Comparison of ENCODE assay signal across 8 mouse cellular contexts in the genomic region with DNA sequence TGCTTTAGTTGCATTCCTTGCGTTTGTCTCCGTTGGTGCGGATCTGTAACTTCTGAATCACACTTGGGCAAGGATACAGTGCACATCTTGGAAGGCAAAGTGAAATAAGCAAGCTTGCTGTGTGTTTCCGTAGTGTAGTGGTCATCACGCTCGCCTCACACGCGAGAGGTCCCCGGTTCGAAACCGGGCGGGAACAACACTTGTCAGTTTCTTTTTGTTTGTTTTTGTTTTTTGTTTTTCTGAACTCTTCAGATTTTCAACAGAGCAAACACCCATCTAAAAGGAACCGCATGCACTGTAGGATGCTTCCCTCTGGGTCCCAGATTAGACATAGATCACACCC. TPM values are rescaled to one million over a fixed set of nuclear protein-coding genes. Genes with fewer than 3 reads are reported as not detected.
DNase-seq lines count a peak whose midpoint lies in the region; ATAC-seq and TF ChIP-seq lines count a peak whose summit lies in the region.

No protein-coding gene starts in this region.

- H3K9me3 ChIP-seq in stomach, postnatal 0 days (ENCODE audit: control insufficient read depth, low read length), result no peaks in the 10 kb centered on the region

- WGBS in stomach, postnatal 0 days, result 3% methylated on average over 13 of the region's 13 CpGs

- H3K4me2 ChIP-seq in stomach, postnatal 0 days (replicated peaks; ENCODE audit: low read depth), result peak overlapping the region; percentile 51

- no peaks in the 10 kb centered on the region for H3K4me1 ChIP-seq in stomach, postnatal 0 days (replicated peaks; ENCODE audit: control insufficient read depth, insufficient read depth)

- no peaks in the 10 kb centered on the region for H3K27me3 ChIP-seq in stomach, postnatal 0 days (ENCODE audit: control insufficient read depth, insufficient read depth, low read length)

- TF ChIP-seq CTCF in stomach, postnatal 0 days (IDR thresholded peaks at IDR 0.05; ENCODE audit: low read depth), result no peak

- no peak overlapping the region for H3K27ac ChIP-seq in stomach, postnatal 0 days (replicated peaks)

- peak; percentile 11 to 24 for DNase-seq in cerebellum, adult 18-20 months
- no peak for DNase-seq in cerebellum, adult 11-12 months
- DNase-seq in 3134 (ENCODE audit: extremely low read depth, insufficient read length, low spot score), result peak; percentile 79
- DNase-seq in brain, adult 2 months (ENCODE audit: low read depth, low spot score), result peak; percentile 67
- DNase-seq in frontal cortex, postnatal 14 days (ENCODE audit: low spot score in 2 of 2), result peak; percentile 49 to 85
- DNase-seq in left cerebral cortex, adult 8-10 months (ENCODE audit: low spot score in 2 of 2), result peak; percentile 23 to 71
- DNase-seq in mesoderm, embryonic 11.5 days (ENCODE audit: low read depth, low spot score), result peak; percentile 90
- DNase-seq in stomach, postnatal 0 days (ENCODE audit: low spot score), result peak; percentile 36

- H3K9ac ChIP-seq in stomach, postnatal 0 days (ENCODE audit: low read length), result peak overlapping the region; percentile 35; the same call in 1 of the 2 replicates

- no peak for ATAC-seq in stomach, postnatal 0 days (ENCODE audit: low FRiP score, low TSS enrichment)

- TF ChIP-seq EP300 in stomach, postnatal 0 days (optimal IDR thresholded peaks at IDR 0.05), result no peak

- H3K36me3 ChIP-seq in stomach, postnatal 0 days (ENCODE audit: control insufficient read depth, insufficient read depth, low read length), result no peaks in the 10 kb centered on the region

- peak overlapping the region; percentile 42 for H3K4me3 ChIP-seq in stomach, postnatal 0 days (ENCODE audit: low read depth, low read length)

RNA-seq across cellular contexts. Expression of gene Vmn1r223, which starts 53.0 kb away (rescaled TPM):
- not detected for total RNA-seq in left cerebral cortex, adult 8-10 months (2022)
- not detected in 2 replicates for polyA plus RNA-seq in stomach, postnatal 0 days (2015; fragmentation: Nextera tagmentation; extraction: Ambion mirVana)
